8 mouse cellular contexts compared by ENCODE assay signal in genomic region chr4:151861471-151861805, GRCm38 (mm10). TPM values are rescaled to one million over a fixed set of nuclear protein-coding genes. Genes with fewer than 3 reads are reported as not detected.
A peak's percentile ranks its signal among the peaks of the same experiment; 100 is the strongest.
DNase-seq lines count a peak whose midpoint lies in the region; ATAC-seq and TF ChIP-seq lines count a peak whose summit lies in the region.

No protein-coding gene starts in this region.

- H3K4me1 ChIP-seq in lung, embryonic 14.5 days (ENCODE audit: insufficient read depth): peaks cover 4% of the 10 kb centered on the region; the same call in 1 of the 2 replicates
- peaks cover 18% of the 10 kb centered on the region for H3K4me1 ChIP-seq in embryonic facial prominence, embryonic 10.5 days
- H3K4me1 ChIP-seq in hindbrain, embryonic 11.5 days (replicated peaks; ENCODE audit: control insufficient read depth, insufficient read depth, low read length): peaks cover 4% of the 10 kb centered on the region; the same call in 1 of the 2 replicates
- peaks cover 15% of the 10 kb centered on the region; the same call in 1 of the 2 replicates for H3K4me1 ChIP-seq in midbrain, embryonic 14.5 days (ENCODE audit: control insufficient read depth, insufficient read depth, low read length)

- H3K9me3 ChIP-seq in lung, embryonic 14.5 days (ENCODE audit: low read depth, low read length): no peaks in the 10 kb centered on the region
- no peaks in the 10 kb centered on the region for H3K9me3 ChIP-seq in embryonic facial prominence, embryonic 10.5 days
- no peaks in the 10 kb centered on the region for H3K9me3 ChIP-seq in hindbrain, embryonic 11.5 days (ENCODE audit: control insufficient read depth, low read length)
- no peaks in the 10 kb centered on the region for H3K9me3 ChIP-seq in midbrain, embryonic 14.5 days (ENCODE audit: control insufficient read depth, low read length)

- peak overlapping the region; percentile 54; the same call in 1 of the 2 replicates for H3K27ac ChIP-seq in lung, embryonic 14.5 days (ENCODE audit: low read depth)
- peak overlapping the region; percentile 89 for H3K27ac ChIP-seq in embryonic facial prominence, embryonic 10.5 days (replicated peaks)
- peak overlapping the region; percentile 75 for H3K27ac ChIP-seq in hindbrain, embryonic 11.5 days (ENCODE audit: low read depth, low read length)
- H3K27ac ChIP-seq in midbrain, embryonic 14.5 days (replicated peaks; ENCODE audit: low read depth, low read length): peak overlapping the region; percentile 85

- H3K27me3 ChIP-seq in lung, embryonic 14.5 days (ENCODE audit: insufficient read depth, low read length): no peaks in the 10 kb centered on the region
- no peaks in the 10 kb centered on the region for H3K27me3 ChIP-seq in embryonic facial prominence, embryonic 10.5 days (replicated peaks; ENCODE audit: low read depth, poor library complexity, severe bottlenecking)
- H3K27me3 ChIP-seq in hindbrain, embryonic 11.5 days (ENCODE audit: control insufficient read depth, insufficient read depth, low read length): no peaks in the 10 kb centered on the region
- H3K27me3 ChIP-seq in midbrain, embryonic 14.5 days (ENCODE audit: control insufficient read depth, insufficient read depth, low read length): no peaks in the 10 kb centered on the region

- no peak for DNase-seq in lung, embryonic 14.5 days
- no peak for DNase-seq in lung, postnatal 36 days
- DNase-seq in embryonic facial prominence, embryonic 10.5 days (ENCODE audit: low spot score): no peak
- no peak for DNase-seq in hindbrain, embryonic 11.5 days (ENCODE audit: low spot score)
- DNase-seq in midbrain, embryonic 14.5 days: no peak
- no peak for DNase-seq in left cerebral cortex, postnatal 14 days (ENCODE audit: low spot score in 2 of 2)
- no peak for DNase-seq in embryo, embryonic 11 days
- no peak for DNase-seq in right cerebral cortex, postnatal 14 days

- no peaks in the 10 kb centered on the region for H3K36me3 ChIP-seq in lung, embryonic 14.5 days (ENCODE audit: insufficient read depth)
- peaks cover 9% of the 10 kb centered on the region; the same call in 1 of the 2 replicates for H3K36me3 ChIP-seq in embryonic facial prominence, embryonic 10.5 days (replicated peaks)
- no peaks in the 10 kb centered on the region for H3K36me3 ChIP-seq in hindbrain, embryonic 11.5 days (ENCODE audit: control insufficient read depth, insufficient read depth, low read length)
- peaks cover 8% of the 10 kb centered on the region; the same call in 1 of the 2 replicates for H3K36me3 ChIP-seq in midbrain, embryonic 14.5 days (ENCODE audit: control insufficient read depth, insufficient read depth, low read length)

- peak overlapping the region; percentile 83 for H3K9ac ChIP-seq in lung, embryonic 14.5 days
- H3K9ac ChIP-seq in hindbrain, embryonic 11.5 days (ENCODE audit: low read depth, low read length): peak overlapping the region; percentile 80
- peak overlapping the region; percentile 79 for H3K9ac ChIP-seq in midbrain, embryonic 14.5 days (replicated peaks; ENCODE audit: low read length)

- H3K4me3 ChIP-seq in lung, embryonic 14.5 days (ENCODE audit: low read depth, low read length): peak overlapping the region; percentile 81
- peak overlapping the region; percentile 83 for H3K4me3 ChIP-seq in embryonic facial prominence, embryonic 10.5 days
- peak overlapping the region; percentile 73 for H3K4me3 ChIP-seq in hindbrain, embryonic 11.5 days (ENCODE audit: low read depth, low read length)
- H3K4me3 ChIP-seq in midbrain, embryonic 14.5 days (replicated peaks; ENCODE audit: low read depth, low read length): peak overlapping the region; percentile 73

- H3K4me2 ChIP-seq in lung, embryonic 14.5 days: peak overlapping the region; percentile 67
- H3K4me2 ChIP-seq in hindbrain, embryonic 11.5 days (replicated peaks; ENCODE audit: low read depth, low read length): peak overlapping the region; percentile 88; the same call in 1 of the 2 replicates
- H3K4me2 ChIP-seq in midbrain, embryonic 14.5 days (ENCODE audit: low read length): peak overlapping the region; percentile 95

- no peak for ATAC-seq in lung, embryonic 14.5 days (ENCODE audit: insufficient read depth)
- ATAC-seq in hindbrain, embryonic 11.5 days (ENCODE audit: low FRiP score): no peak
- ATAC-seq in midbrain, embryonic 14.5 days (ENCODE audit: low FRiP score, low TSS enrichment): no peak

- WGBS in lung, embryonic 14.5 days: under 1% methylated on average over 42 of the region's 58 CpGs
- 1% methylated on average over 57 of the region's 58 CpGs for WGBS in embryonic facial prominence, embryonic 10.5 days
- WGBS in hindbrain, embryonic 11.5 days: 0% methylated on average over 1 of the region's 58 CpGs
- WGBS in midbrain, embryonic 14.5 days: 3% methylated on average over 37 of the region's 58 CpGs

- TF ChIP-seq CTCF in lung, embryonic 14.5 days (IDR thresholded peaks at IDR 0.05; ENCODE audit: low read depth): no peak

- intact Hi-C loops in left cerebral cortex, postnatal 14 days (cut with DNase I): no loop called here

RNA-seq across cellular contexts. Expression of gene Camta1, which starts 0.2 kb away (rescaled TPM):
- polyA plus RNA-seq in lung, embryonic 14.5 days (2014; fragmentation: Nextera tagmentation; extraction: Ambion mirVana): 87.5 and 96.8 TPM in 2 replicates
- 104 and 110 TPM in 2 replicates for polyA plus RNA-seq in embryonic facial prominence, embryonic 10.5 days (2016; fragmentation: Nextera tagmentation; extraction: Ambion mirVana)
- polyA plus RNA-seq in hindbrain, embryonic 11.5 days (2014; fragmentation: Nextera tagmentation; extraction: Ambion mirVana): 117 and 130 TPM in 2 replicates
- 157 and 164 TPM in 2 replicates for polyA plus RNA-seq in midbrain, embryonic 14.5 days (2014; fragmentation: Nextera tagmentation; extraction: Ambion mirVana)
- 100 to 1,000 TPM; 194 to 203 TPM for total RNA-seq in left cerebral cortex, postnatal 14 days (2021)
